Mouse (Mus musculus) fibroblast of lung, adult 2 months (primary cell): ENCODE results near the gene Flrt2.

Source experiments
- DNase-seq: peaks from one replicate; pipeline ENCODE4 v3.0.0-alpha.2; 2011; ENCODE audit warnings: low read depth

Gene Flrt2

DNA sequence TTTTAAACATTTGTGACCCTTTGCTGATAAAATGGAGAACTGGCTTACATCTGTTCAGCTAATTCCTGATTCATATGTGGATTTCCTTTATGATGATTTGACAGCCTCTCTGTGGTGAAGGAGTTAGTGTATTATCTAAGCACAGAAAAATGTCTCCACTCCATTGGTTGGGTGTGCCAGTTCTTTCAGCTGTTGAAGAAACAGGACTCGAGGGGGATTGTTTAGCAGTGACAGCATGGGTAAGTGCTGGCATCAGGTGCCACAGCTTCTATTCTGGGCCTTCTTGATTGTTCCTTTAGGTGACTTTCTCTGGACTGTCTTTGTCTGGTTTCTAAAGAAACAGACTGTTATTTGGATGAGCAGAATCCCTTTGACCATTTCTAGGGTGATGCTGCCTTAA lies 42.0 kb downstream of the Flrt2 start:
- DNase-seq, result no peak

DNA sequence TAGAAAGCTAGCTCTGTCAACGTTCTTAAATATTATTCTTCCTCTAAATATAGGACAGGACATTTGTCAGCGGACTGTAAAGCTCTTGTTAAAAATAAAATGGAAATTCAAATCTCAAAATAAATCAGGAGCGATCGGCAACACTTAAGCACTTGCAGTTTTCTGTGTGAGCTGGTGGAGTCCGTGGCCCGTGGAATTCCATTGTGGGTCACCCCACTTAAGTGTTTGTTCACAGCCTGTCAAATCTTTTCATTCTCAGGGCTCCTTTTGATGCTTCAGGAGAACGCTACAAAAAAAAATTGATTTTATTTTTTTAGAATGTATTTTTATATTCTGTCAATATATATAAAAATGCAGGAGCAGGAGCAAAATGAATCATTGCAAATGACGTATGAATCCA lies 45.5 kb downstream of the Flrt2 start:
- DNase-seq, result no peak

GRCm38 (mm10) chr12:95738031-95738430 lies 46.0 kb downstream of the Flrt2 start:
- no peak for DNase-seq

DNA sequence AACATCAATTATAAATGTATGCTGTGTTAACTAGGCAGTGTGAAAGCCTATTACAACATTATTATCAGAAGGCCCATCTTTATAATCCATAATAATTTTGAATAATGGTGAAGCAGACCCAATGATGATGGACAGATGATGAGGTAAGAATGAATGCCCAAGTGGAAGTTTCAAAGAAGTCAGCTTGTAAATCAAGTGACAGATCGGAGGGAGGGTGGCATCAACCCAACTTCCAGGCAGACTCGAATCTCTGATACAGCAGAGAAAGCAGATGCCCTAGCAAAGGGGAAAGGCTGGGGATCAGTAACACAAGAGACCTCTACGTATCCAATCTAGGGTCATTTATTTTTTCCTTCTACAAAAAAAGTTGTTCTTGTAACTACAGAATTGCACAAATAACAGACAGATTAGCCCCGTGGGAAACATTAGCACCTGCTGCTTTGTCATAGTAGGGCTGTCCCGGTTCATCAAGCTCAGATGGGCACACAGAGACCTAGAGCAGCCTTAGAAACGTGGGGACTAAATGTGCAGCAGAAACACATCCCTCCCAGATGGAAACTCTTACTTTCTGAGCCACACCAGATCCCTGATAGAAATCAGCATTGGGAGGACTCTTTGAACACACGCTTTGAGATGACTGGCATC lies 46.6 kb downstream of the Flrt2 start:
- DNase-seq, result no peak

- no peak for DNase-seq
These were observed 47.7 kb downstream of the Flrt2 start for GRCm38 (mm10) chr12:95739739-95740138.

DNA sequence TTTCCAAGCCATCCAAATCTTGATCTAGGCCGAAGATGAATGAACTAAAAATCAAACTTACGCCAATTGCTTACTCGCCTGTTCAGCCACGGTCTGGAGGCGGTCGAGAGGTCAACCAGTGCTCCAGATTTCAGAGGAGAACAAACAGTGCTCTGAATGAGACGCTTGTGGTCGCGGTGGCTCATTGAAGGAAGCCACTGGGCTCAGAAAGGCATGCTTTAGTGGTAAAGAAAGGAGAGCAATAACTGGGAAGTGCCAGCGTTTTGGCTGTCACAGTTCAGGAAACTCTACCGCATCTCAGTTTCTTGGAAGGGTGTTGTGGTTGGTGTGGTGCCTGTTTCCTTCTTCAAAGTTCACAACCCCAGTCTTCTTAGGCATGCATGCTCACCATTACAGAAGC lies 49.3 kb downstream of the Flrt2 start:
- no peak for DNase-seq

DNA sequence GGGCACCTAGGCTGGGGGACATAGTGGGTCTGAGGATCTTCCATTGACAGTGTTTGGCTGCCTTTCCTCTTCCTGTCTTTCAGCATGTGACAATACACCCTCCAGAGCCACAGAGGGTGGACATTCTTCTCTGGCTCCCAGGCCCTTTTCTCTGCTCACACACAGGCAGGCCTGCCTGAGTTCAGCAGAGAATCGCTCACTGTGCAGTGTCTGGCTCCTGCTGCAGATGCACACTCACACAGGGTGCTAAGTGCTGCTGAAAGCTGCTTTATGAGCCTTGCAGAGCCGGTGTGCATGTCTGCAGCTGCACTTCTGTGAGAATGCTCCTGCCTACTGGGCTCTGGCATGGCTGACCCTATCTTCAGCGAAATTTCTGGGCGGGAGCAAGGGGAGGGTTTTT lies 52.3 kb downstream of the Flrt2 start:
- DNase-seq, result no peak

DNA sequence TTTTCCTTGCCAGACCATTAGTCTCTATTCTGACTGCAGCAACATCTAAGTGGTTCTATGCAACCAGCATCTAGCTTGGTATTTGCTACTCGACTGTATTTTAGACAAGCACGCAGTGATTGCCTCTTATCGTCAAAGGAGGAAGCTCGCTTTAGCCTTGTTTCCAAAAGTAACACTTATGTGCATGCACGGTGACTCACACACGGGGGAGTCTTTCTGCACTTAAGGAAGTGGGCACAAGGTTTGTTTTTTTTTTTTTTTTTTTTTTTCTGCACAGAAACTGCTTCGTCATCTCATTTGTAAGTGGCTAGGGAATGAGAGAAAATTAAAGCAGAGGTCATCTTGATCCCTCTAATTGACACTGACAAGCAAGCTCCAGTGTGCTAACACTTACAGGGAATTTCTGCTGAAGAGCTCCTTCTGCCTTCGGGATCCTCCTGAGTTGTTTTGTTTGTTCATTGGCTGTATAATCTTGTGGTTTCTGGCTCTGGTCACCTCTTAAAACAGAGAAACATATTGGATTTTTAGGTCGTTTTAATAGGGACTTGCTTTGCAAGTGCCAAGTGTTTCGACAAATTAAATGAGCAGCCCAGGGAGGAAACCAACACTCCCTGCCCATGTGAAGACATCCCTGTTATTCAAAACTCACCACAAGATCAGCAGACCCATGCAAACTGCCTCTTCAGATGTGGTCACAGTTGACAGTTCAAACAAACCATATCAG lies 55.0 kb downstream of the Flrt2 start:
- peak; percentile 40 for DNase-seq

- DNase-seq, result no peak
These were observed 56.7 kb downstream of the Flrt2 start for GRCm38 (mm10) chr12:95748760-95749159.

- no peak for DNase-seq
These were observed 57.2 kb downstream of the Flrt2 start for GRCm38 (mm10) chr12:95749248-95749647.

DNA sequence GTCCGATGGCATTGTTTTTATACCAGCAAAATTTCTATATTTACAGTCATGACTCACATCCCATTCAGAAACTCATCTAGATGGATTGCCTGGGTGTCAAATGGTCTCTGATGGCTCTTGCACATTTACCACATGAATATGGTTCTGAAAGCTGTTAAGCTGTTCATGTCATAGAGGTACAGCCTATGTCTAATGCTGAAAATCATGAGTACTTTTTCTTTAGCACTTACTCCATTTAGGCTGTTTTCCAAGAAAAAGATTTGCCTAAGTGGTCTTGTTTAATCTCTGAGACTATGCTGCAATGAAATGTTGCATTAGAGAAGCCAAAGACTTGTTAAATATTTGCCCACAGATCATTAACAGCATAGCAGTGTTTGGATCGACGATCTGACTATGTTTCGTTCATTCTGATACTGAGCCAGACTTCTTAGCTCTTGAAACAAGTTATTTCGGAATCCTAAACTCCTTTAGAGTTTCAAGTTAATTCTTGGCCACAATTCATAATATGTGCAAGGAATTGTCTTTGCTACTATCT lies 67.3 kb downstream of the Flrt2 start:
- DNase-seq, result no peak

GRCm38 (mm10) chr12:95765255-95765654 lies 73.2 kb downstream of the Flrt2 start:
- DNase-seq, result peak; percentile 36

DNA sequence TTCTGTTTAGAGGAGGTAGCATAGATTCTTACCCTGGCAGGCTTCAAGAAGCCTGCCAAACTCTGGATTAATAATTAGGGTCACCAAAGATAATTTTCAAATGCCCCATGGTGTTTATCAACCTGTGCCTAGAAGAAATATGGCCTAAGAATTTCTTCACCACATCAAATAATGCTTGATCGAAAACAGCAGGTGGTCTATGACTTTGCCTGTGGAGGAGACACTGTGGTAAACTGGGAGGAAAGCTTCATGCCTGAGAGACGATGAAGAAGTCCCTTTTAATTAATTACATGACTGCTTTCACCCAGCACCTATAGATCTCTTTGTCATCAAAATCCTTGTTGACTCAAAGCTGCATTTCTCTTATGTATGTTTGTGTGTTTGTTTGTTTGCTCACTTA lies 77.0 kb downstream of the Flrt2 start:
- no peak for DNase-seq

DNA sequence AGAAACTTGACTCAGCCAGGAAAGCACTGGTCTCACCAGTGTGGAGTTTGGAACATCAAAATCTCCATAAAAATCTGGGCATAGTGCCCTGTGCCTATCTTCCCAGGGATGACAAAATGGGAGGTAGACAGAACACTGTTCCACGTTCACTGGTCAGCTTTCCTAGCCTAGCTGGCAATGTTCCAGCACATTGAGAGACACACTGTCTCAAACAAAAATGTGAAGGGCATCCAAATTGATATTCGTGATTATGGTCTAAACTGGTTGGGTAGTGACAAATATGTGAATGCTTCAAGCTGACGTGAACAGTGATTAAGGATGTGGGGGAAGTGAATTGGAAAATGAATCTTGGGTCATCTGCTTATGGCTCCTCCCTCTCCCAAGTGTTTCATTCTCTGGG lies 78.2 kb downstream of the Flrt2 start:
- no peak for DNase-seq

GRCm38 (mm10) chr12:95790146-95790545 lies 98.1 kb downstream of the Flrt2 start:
- DNase-seq, result peak; percentile 7

- no peak for DNase-seq
These were observed 124.6 kb downstream of the Flrt2 start for GRCm38 (mm10) chr12:95816660-95817059.
